Mouse (Mus musculus): ENCODE measurements around the gene Fam170b. TPM values are rescaled to one million over a fixed set of nuclear protein-coding genes. Genes with fewer than 3 reads are reported as not detected.

Gene Fam170b
- polyA plus RNA-seq, 1 experiment from 2014 or later, result not detected

GRCm38 (mm10) chr14:32824267-32825150 lies 9.3 kb upstream of the Fam170b start:
- Histone ChIP-seq H3K9ac (ENCODE audit: low read depth, low read length) (no peak overlapping the region), H3K9me3 (ENCODE audit: control insufficient read depth, low read length) (no peaks in the 10 kb centered on the region), H3K4me3 (ENCODE audit: low read length) (no peak overlapping the region), H3K27ac (ENCODE audit: low read depth, low read length) (no peak overlapping the region), H3K27me3 (replicated peaks; ENCODE audit: control insufficient read depth, insufficient read depth, low read length) (no peaks in the 10 kb centered on the region), H3K4me2 (ENCODE audit: low read length) (no peak overlapping the region), H3K36me3 (ENCODE audit: control insufficient read depth, insufficient read depth, low read length) (no peaks in the 10 kb centered on the region), H3K4me1 (ENCODE audit: control insufficient read depth, insufficient read depth, low read depth, low read length) (peaks cover 5% of the 10 kb centered on the region; the same call in 1 of the 2 replicates)
- no peak for ATAC-seq
- 55% methylated on average over 14 of the region's 14 CpGs for WGBS

GRCm38 (mm10) chr14:32825426-32826032 lies 8.2 kb upstream of the Fam170b start:
- no peaks in the 10 kb centered on the region for H3K36me3 ChIP-seq (ENCODE audit: control insufficient read depth, insufficient read depth, low read length)
- peak; percentile 60; the same call in 1 of the 2 replicates for ATAC-seq
- H3K4me2 ChIP-seq (ENCODE audit: low read length), result no peak overlapping the region
- 13% methylated on average over 10 of the region's 11 CpGs for WGBS
- H3K9ac ChIP-seq (ENCODE audit: low read depth, low read length), result no peak overlapping the region
- H3K27me3 ChIP-seq (replicated peaks; ENCODE audit: control insufficient read depth, insufficient read depth, low read length), result no peaks in the 10 kb centered on the region
- H3K27ac ChIP-seq (ENCODE audit: low read depth, low read length), result no peak overlapping the region
- peaks cover 5% of the 10 kb centered on the region; the same call in 1 of the 2 replicates for H3K4me1 ChIP-seq (ENCODE audit: control insufficient read depth, insufficient read depth, low read depth, low read length)
- no peak overlapping the region for H3K4me3 ChIP-seq (ENCODE audit: low read length)
- H3K9me3 ChIP-seq (ENCODE audit: control insufficient read depth, low read length), result no peaks in the 10 kb centered on the region

- no peak for ATAC-seq
- Histone ChIP-seq H3K9me3 (ENCODE audit: control insufficient read depth, low read length) (no peaks in the 10 kb centered on the region), H3K4me2 (ENCODE audit: low read length) (no peak overlapping the region), H3K4me3 (ENCODE audit: low read length) (no peak overlapping the region), H3K9ac (ENCODE audit: low read depth, low read length) (no peak overlapping the region), H3K4me1 (ENCODE audit: control insufficient read depth, insufficient read depth, low read depth, low read length) (peaks cover 5% of the 10 kb centered on the region; the same call in 1 of the 2 replicates), H3K27ac (ENCODE audit: low read depth, low read length) (no peak overlapping the region), H3K27me3 (replicated peaks; ENCODE audit: control insufficient read depth, insufficient read depth, low read length) (no peaks in the 10 kb centered on the region), H3K36me3 (ENCODE audit: control insufficient read depth, insufficient read depth, low read length) (no peaks in the 10 kb centered on the region)
- 70% methylated on average over 4 of the region's 4 CpGs for WGBS
These were observed 6.6 kb upstream of the Fam170b start for GRCm38 (mm10) chr14:32827165-32827564.

GRCm38 (mm10) chr14:32827994-32828650 lies 5.6 kb upstream of the Fam170b start:
- Histone ChIP-seq H3K9ac (ENCODE audit: low read depth, low read length) (no peak overlapping the region), H3K9me3 (ENCODE audit: control insufficient read depth, low read length) (no peaks in the 10 kb centered on the region), H3K27ac (ENCODE audit: low read depth, low read length) (no peak overlapping the region), H3K4me1 (ENCODE audit: control insufficient read depth, insufficient read depth, low read depth, low read length) (peaks cover 5% of the 10 kb centered on the region; the same call in 1 of the 2 replicates), H3K27me3 (replicated peaks; ENCODE audit: control insufficient read depth, insufficient read depth, low read length) (no peaks in the 10 kb centered on the region), H3K36me3 (ENCODE audit: control insufficient read depth, insufficient read depth, low read length) (no peaks in the 10 kb centered on the region), H3K4me3 (ENCODE audit: low read length) (no peak overlapping the region), H3K4me2 (ENCODE audit: low read length) (no peak overlapping the region)
- WGBS, result 49% methylated on average over 6 of the region's 6 CpGs
- ATAC-seq, result peak; percentile 61; the same call in 1 of the 2 replicates

GRCm38 (mm10) chr14:32835181-32835580 lies 1.4 kb downstream of the Fam170b start:
- Histone ChIP-seq H3K9ac (ENCODE audit: low read depth, low read length) (no peak overlapping the region), H3K27me3 (replicated peaks; ENCODE audit: control insufficient read depth, insufficient read depth, low read length) (no peaks in the 10 kb centered on the region), H3K4me3 (ENCODE audit: low read length) (no peak overlapping the region), H3K36me3 (ENCODE audit: control insufficient read depth, insufficient read depth, low read length) (no peaks in the 10 kb centered on the region), H3K27ac (ENCODE audit: low read depth, low read length) (no peak overlapping the region), H3K9me3 (ENCODE audit: control insufficient read depth, low read length) (no peaks in the 10 kb centered on the region), H3K4me2 (ENCODE audit: low read length) (no peak overlapping the region), H3K4me1 (ENCODE audit: control insufficient read depth, insufficient read depth, low read depth, low read length) (no peaks in the 10 kb centered on the region)
- WGBS, result 83% methylated on average over 14 of the region's 14 CpGs
- no peak for ATAC-seq

GRCm38 (mm10) chr14:32835596-32835995 lies 1.8 kb downstream of the Fam170b start:
- Histone ChIP-seq H3K27ac (ENCODE audit: low read depth, low read length) (no peak overlapping the region), H3K9ac (ENCODE audit: low read depth, low read length) (no peak overlapping the region), H3K9me3 (ENCODE audit: control insufficient read depth, low read length) (no peaks in the 10 kb centered on the region), H3K4me3 (ENCODE audit: low read length) (no peak overlapping the region), H3K36me3 (ENCODE audit: control insufficient read depth, insufficient read depth, low read length) (no peaks in the 10 kb centered on the region), H3K4me1 (ENCODE audit: control insufficient read depth, insufficient read depth, low read depth, low read length) (no peaks in the 10 kb centered on the region), H3K4me2 (ENCODE audit: low read length) (no peak overlapping the region), H3K27me3 (replicated peaks; ENCODE audit: control insufficient read depth, insufficient read depth, low read length) (no peaks in the 10 kb centered on the region)
- no peak for ATAC-seq
- 91% methylated on average over 14 of the region's 14 CpGs for WGBS

- Histone ChIP-seq H3K4me2 (ENCODE audit: low read length) (no peak overlapping the region), H3K27me3 (replicated peaks; ENCODE audit: control insufficient read depth, insufficient read depth, low read length) (no peaks in the 10 kb centered on the region), H3K27ac (ENCODE audit: low read depth, low read length) (no peak overlapping the region), H3K9ac (ENCODE audit: low read depth, low read length) (no peak overlapping the region), H3K4me1 (ENCODE audit: control insufficient read depth, insufficient read depth, low read depth, low read length) (no peaks in the 10 kb centered on the region), H3K9me3 (ENCODE audit: control insufficient read depth, low read length) (no peaks in the 10 kb centered on the region), H3K4me3 (ENCODE audit: low read length) (no peak overlapping the region), H3K36me3 (ENCODE audit: control insufficient read depth, insufficient read depth, low read length) (no peaks in the 10 kb centered on the region)
- no peak for ATAC-seq
- WGBS, result 94% methylated on average over 11 of the region's 11 CpGs
These were observed 2.4 kb downstream of the Fam170b start for GRCm38 (mm10) chr14:32836191-32836590.

GRCm38 (mm10) chr14:32842052-32842451 lies 8.3 kb downstream of the Fam170b start:
- no peak overlapping the region for H3K9ac ChIP-seq (ENCODE audit: low read depth, low read length)

GRCm38 (mm10) chr14:32854059-32854458 lies 20.3 kb downstream of the Fam170b start:
- ATAC-seq, result no peak
- no peaks in the 10 kb centered on the region for H3K36me3 ChIP-seq (ENCODE audit: control insufficient read depth, insufficient read depth, low read length)
- H3K9me3 ChIP-seq (ENCODE audit: control insufficient read depth, low read length), result no peaks in the 10 kb centered on the region
- no peak overlapping the region for H3K4me2 ChIP-seq (ENCODE audit: low read length)
- no peak overlapping the region for H3K4me3 ChIP-seq (ENCODE audit: low read length)
- H3K27me3 ChIP-seq (replicated peaks; ENCODE audit: control insufficient read depth, insufficient read depth, low read length), result no peaks in the 10 kb centered on the region
- 93% methylated on average over 4 of the region's 4 CpGs for WGBS
- no peak overlapping the region for H3K27ac ChIP-seq (ENCODE audit: low read depth, low read length)
- H3K9ac ChIP-seq (ENCODE audit: low read depth, low read length), result no peak overlapping the region
- peaks cover 3% of the 10 kb centered on the region for H3K4me1 ChIP-seq (ENCODE audit: control insufficient read depth, insufficient read depth, low read depth, low read length)

More at GRCm38 (mm10) chr14:32842052-32842451, 8.3 kb downstream of the Fam170b start:
- Histone ChIP-seq H3K4me2 (ENCODE audit: low read length) (no peak overlapping the region), H3K4me1 (ENCODE audit: control insufficient read depth, insufficient read depth, low read depth, low read length) (no peaks in the 10 kb centered on the region), H3K27me3 (replicated peaks; ENCODE audit: control insufficient read depth, insufficient read depth, low read length) (no peaks in the 10 kb centered on the region), H3K4me3 (ENCODE audit: low read length) (no peak overlapping the region), H3K36me3 (ENCODE audit: control insufficient read depth, insufficient read depth, low read length) (no peaks in the 10 kb centered on the region), H3K27ac (ENCODE audit: low read depth, low read length) (no peak overlapping the region), H3K9me3 (ENCODE audit: control insufficient read depth, low read length) (no peaks in the 10 kb centered on the region)
- ATAC-seq, result no peak

Measured in hindbrain, embryonic 16.5 days (tissue).